Mouse (Mus musculus): Measurements from ENCODE around the gene Gfi1b. TPM values are rescaled to one million over a fixed set of nuclear protein-coding genes. Genes with fewer than 3 reads are reported as not detected.

Gfi1b gene
- polyA plus RNA-seq, 1 experiment from 2014 or later = 0.40 TPM

- ATAC-seq (ENCODE audit: low FRiP score, low TSS enrichment) = no peak
- no peak overlapping the region for H3K4me3 ChIP-seq (ENCODE audit: low read depth, low read length)
- no peaks in the 10 kb centered on the region; the same call in 1 of the 2 replicates for H3K36me3 ChIP-seq (ENCODE audit: control insufficient read depth, insufficient read depth, low read length)
- H3K27me3 ChIP-seq (ENCODE audit: control insufficient read depth, insufficient read depth, low read length) = no peaks in the 10 kb centered on the region
- 92% methylated on average over 7 of the region's 7 CpGs for WGBS
- no peak for DNase-seq (ENCODE audit: low spot score)
- H3K4me2 ChIP-seq (replicated peaks; ENCODE audit: low read depth) = no peak overlapping the region
- H3K27ac ChIP-seq (replicated peaks) = no peak overlapping the region
- H3K4me1 ChIP-seq (replicated peaks; ENCODE audit: control insufficient read depth, insufficient read depth) = no peaks in the 10 kb centered on the region
- H3K9me3 ChIP-seq (ENCODE audit: control insufficient read depth, low read length) = no peaks in the 10 kb centered on the region
- TF ChIP-seq CTCF (IDR thresholded peaks at IDR 0.05; ENCODE audit: low read depth) (no peak), EP300 (optimal IDR thresholded peaks at IDR 0.05) (no peak)
- H3K9ac ChIP-seq (ENCODE audit: low read length) = no peak overlapping the region
These were observed 31.6 kb upstream of the Gfi1b start for GRCm38 (mm10) chr2:28653351-28653750.

GRCm38 (mm10) chr2:28650526-28650925 lies 28.7 kb upstream of the Gfi1b start:
- no peaks in the 10 kb centered on the region; the same call in 1 of the 2 replicates for H3K36me3 ChIP-seq (ENCODE audit: control insufficient read depth, insufficient read depth, low read length)
- no peaks in the 10 kb centered on the region for H3K9me3 ChIP-seq (ENCODE audit: control insufficient read depth, low read length)
- no peaks in the 10 kb centered on the region for H3K4me1 ChIP-seq (replicated peaks; ENCODE audit: control insufficient read depth, insufficient read depth)
- no peak overlapping the region for H3K4me3 ChIP-seq (ENCODE audit: low read depth, low read length)
- H3K4me2 ChIP-seq (replicated peaks; ENCODE audit: low read depth) = no peak overlapping the region
- no peak overlapping the region for H3K27ac ChIP-seq (replicated peaks)
- no peak overlapping the region for H3K9ac ChIP-seq (ENCODE audit: low read length)
- ATAC-seq (ENCODE audit: low FRiP score, low TSS enrichment) (no peak), DNase-seq (ENCODE audit: low spot score) (no peak)
- TF ChIP-seq CTCF (IDR thresholded peaks at IDR 0.05; ENCODE audit: low read depth) = no peak
- TF ChIP-seq EP300 (optimal IDR thresholded peaks at IDR 0.05) = no peak
- H3K27me3 ChIP-seq (ENCODE audit: control insufficient read depth, insufficient read depth, low read length) = no peaks in the 10 kb centered on the region

- peaks cover 2% of the 10 kb centered on the region; the same call in 1 of the 2 replicates for H3K4me1 ChIP-seq (replicated peaks; ENCODE audit: control insufficient read depth, insufficient read depth)
- no peak for DNase-seq (ENCODE audit: low spot score)
- no peak overlapping the region for H3K4me2 ChIP-seq (replicated peaks; ENCODE audit: low read depth)
- H3K9me3 ChIP-seq (ENCODE audit: control insufficient read depth, low read length) = no peaks in the 10 kb centered on the region
- TF ChIP-seq EP300 (optimal IDR thresholded peaks at IDR 0.05) (no peak), CTCF (IDR thresholded peaks at IDR 0.05; ENCODE audit: low read depth) (no peak)
- H3K36me3 ChIP-seq (ENCODE audit: control insufficient read depth, insufficient read depth, low read length) = no peaks in the 10 kb centered on the region
- H3K9ac ChIP-seq (ENCODE audit: low read length) = no peak overlapping the region
- no peak for ATAC-seq (ENCODE audit: low FRiP score, low TSS enrichment)
- H3K4me3 ChIP-seq (ENCODE audit: low read depth, low read length) = no peak overlapping the region
- WGBS = 90% methylated on average over 3 of the region's 3 CpGs
- H3K27ac ChIP-seq (replicated peaks) = no peak overlapping the region
- H3K27me3 ChIP-seq (ENCODE audit: control insufficient read depth, insufficient read depth, low read length) = no peaks in the 10 kb centered on the region
These were observed 21.3 kb upstream of the Gfi1b start for GRCm38 (mm10) chr2:28643081-28643480.

- no peak for DNase-seq (ENCODE audit: low spot score)
These were observed 19.7 kb upstream of the Gfi1b start for GRCm38 (mm10) chr2:28641435-28641941.

GRCm38 (mm10) chr2:28640461-28641424 lies 19.0 kb upstream of the Gfi1b start, which contains the start of gene Tsc1:
Tsc1 (plus strand) TSS chr2:28641228.
- peak; percentile 84 for TF ChIP-seq EP300 (optimal IDR thresholded peaks at IDR 0.05)
- TF ChIP-seq CTCF (IDR thresholded peaks at IDR 0.05; ENCODE audit: low read depth) = peak; percentile 15
- H3K9me3 ChIP-seq (ENCODE audit: control insufficient read depth, low read length) = no peaks in the 10 kb centered on the region
- H3K36me3 ChIP-seq (ENCODE audit: control insufficient read depth, insufficient read depth, low read length) = no peaks in the 10 kb centered on the region
- peak within 1 kb of the TSS; percentile 97 for H3K4me3 ChIP-seq (ENCODE audit: low read depth, low read length)
- peak within 1 kb of the TSS; percentile 81 for H3K27ac ChIP-seq (replicated peaks)
- DNase-seq (ENCODE audit: low spot score) (peak; percentile 99), ATAC-seq (ENCODE audit: low FRiP score, low TSS enrichment) (peak; percentile 94)
- no peaks in the 10 kb centered on the region for H3K27me3 ChIP-seq (ENCODE audit: control insufficient read depth, insufficient read depth, low read length)
- peak within 1 kb of the TSS; percentile 87 for H3K4me2 ChIP-seq (replicated peaks; ENCODE audit: low read depth)
- 2% methylated on average over 44 of the region's 47 CpGs for WGBS
- H3K4me1 ChIP-seq (replicated peaks; ENCODE audit: control insufficient read depth, insufficient read depth) = peaks cover 2% of the 10 kb centered on the region; the same call in 1 of the 2 replicates
- H3K9ac ChIP-seq (ENCODE audit: low read length) = peak within 1 kb of the TSS; percentile 93

More at GRCm38 (mm10) chr2:28641435-28641941, 19.7 kb upstream of the Gfi1b start:
- Histone ChIP-seq H3K27me3 (ENCODE audit: control insufficient read depth, insufficient read depth, low read length) (no peaks in the 10 kb centered on the region), H3K4me2 (replicated peaks; ENCODE audit: low read depth) (peak overlapping the region; percentile 87), H3K9ac (ENCODE audit: low read length) (peak overlapping the region; percentile 93), H3K27ac (replicated peaks) (peak overlapping the region; percentile 81), H3K4me3 (ENCODE audit: low read depth, low read length) (peak overlapping the region; percentile 97), H3K9me3 (ENCODE audit: control insufficient read depth, low read length) (no peaks in the 10 kb centered on the region), H3K4me1 (replicated peaks; ENCODE audit: control insufficient read depth, insufficient read depth) (peaks cover 2% of the 10 kb centered on the region; the same call in 1 of the 2 replicates), H3K36me3 (ENCODE audit: control insufficient read depth, insufficient read depth, low read length) (no peaks in the 10 kb centered on the region)
- under 1% methylated on average over 42 of the region's 43 CpGs for WGBS
- TF ChIP-seq CTCF (IDR thresholded peaks at IDR 0.05; ENCODE audit: low read depth) = no peak
- ATAC-seq (ENCODE audit: low FRiP score, low TSS enrichment) = peak; percentile 30
